Mouse (Mus musculus) right cerebral cortex, postnatal 10 days (tissue): ENCODE measurements around the gene Sgsh.

ENCODE experiments used
- DNase-seq, 2 experiments: peaks; one replicate each; pipeline ENCODE4 v3.0.0; 2021; ENCODE audit warnings: low spot score in 2 of 2

Sgsh gene

GRCm38 (mm10) chr11:119377326-119377725 is 22.0 kb upstream of the Sgsh start:
- DNase-seq = no peak

DNA sequence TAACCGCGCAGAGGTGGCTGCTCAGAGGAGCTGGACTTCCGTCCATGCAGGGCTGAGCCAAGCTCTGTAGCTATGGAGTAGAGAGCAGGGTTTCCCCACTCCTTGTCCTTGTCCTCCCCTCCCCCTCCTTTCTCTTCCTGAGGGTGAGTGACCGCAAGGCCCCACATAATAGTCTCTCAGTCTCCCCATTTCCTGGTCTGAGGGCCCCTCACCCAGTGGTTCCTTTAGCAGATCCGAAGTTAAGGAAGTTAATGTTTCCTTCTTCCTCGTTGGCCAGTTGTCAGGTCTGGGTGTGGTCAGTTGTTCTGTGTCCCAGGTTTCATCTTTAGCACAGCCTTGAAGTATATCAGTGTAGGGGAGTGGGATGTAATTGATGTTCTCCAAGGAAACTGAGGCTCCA is 20.1 kb upstream of the Sgsh start:
- DNase-seq = no peak

GRCm38 (mm10) chr11:119363534-119364145 is 8.3 kb upstream of the Sgsh start:
- DNase-seq = peak; percentile 69 to 79

DNA sequence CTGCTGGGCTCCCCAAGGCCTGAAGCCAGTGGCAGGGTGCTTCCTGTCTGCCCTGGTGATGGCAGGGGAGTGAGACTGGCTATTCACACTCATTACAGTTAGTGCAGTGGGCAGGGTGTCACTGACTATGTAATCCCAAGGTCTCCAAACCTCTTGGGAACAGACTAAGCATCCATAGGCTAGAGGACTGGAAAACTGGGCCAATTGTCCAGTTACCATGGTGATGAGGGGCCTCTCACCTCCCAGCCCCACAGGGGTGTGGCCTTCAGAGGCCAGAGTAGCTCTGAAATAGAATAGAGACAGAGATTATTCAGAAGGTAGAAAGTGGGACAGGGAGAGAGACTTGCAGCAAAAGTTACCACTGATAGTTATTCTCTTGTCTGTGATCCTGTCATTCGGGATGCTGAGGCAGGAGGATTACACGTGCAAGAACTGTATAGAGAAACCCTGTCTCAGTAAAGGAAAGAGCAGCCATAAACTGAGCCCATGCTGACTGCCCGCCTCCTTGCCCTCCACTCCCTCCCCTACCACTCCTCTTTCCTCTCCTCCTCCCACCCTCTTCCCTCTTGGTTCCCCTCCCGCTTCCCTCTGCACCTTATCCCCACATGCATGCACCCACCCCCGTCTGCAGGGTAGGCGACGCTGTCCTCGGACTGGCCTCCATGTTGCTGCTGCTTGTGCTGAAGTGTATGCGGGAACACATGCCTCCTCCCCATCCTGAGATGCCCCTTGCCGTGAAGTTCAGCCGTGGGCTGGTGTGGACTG is 7.6 kb upstream of the Sgsh start:
- DNase-seq = no peak

- DNase-seq = no peak
Measured at GRCm38 (mm10) chr11:119359089-119359488, 3.8 kb upstream of the Sgsh start.

- peak; percentile 40 to 57 for DNase-seq
Measured at GRCm38 (mm10) chr11:119354798-119355442, 416 bp downstream of the Sgsh start.

- DNase-seq = no peak
Measured at GRCm38 (mm10) chr11:119353946-119354345, 1.4 kb downstream of the Sgsh start.

GRCm38 (mm10) chr11:119352113-119352512 is 3.2 kb downstream of the Sgsh start:
- no peak for DNase-seq

- DNase-seq = no peak
Measured at GRCm38 (mm10) chr11:119347125-119347524, 8.2 kb downstream of the Sgsh start.

- no peak for DNase-seq
Measured at GRCm38 (mm10) chr11:119344865-119345264, 10.5 kb downstream of the Sgsh start.

GRCm38 (mm10) chr11:119344178-119344577 is 11.2 kb downstream of the Sgsh start:
- DNase-seq = no peak

DNA sequence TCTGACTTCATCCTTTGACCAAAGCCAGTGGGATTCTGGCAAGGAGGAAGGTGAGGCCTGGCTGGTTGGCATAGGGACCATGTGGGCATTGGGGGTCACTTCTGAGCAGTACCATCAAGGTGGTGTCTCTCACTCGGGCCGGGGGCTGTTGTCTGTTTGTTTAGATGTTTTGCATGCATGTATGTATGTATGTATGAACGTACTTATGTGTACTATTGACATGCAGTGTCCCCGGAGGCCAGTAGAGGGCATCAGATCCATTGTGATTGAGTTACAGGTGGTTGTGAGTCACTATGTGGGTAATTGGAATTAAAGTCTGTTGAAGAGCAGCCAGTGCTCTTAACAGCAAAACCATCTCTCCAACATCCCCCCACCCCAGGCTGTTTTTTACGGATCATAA is 15.7 kb downstream of the Sgsh start:
- DNase-seq = peak; percentile 67 to 79

DNA sequence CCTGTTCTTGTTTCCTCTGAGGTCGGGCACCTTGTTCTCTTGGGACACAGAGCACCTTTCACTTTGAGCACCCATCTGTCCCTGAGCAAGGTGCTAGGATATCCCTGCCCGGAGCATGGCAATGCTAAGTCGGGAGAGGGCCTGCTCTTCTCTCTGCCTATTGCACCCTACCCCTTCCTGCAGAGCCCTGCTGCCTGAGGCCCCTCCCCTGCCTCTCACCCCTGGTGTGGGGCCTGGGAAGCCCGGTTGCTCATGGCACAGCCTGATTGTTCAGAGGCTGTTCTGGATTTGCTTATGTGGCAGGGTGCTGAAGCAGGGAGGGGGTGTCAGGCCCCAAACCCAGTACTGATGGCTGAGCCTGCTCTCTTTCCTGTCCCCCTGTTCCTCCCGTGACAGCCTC is 16.2 kb downstream of the Sgsh start:
- no peak for DNase-seq

DNA sequence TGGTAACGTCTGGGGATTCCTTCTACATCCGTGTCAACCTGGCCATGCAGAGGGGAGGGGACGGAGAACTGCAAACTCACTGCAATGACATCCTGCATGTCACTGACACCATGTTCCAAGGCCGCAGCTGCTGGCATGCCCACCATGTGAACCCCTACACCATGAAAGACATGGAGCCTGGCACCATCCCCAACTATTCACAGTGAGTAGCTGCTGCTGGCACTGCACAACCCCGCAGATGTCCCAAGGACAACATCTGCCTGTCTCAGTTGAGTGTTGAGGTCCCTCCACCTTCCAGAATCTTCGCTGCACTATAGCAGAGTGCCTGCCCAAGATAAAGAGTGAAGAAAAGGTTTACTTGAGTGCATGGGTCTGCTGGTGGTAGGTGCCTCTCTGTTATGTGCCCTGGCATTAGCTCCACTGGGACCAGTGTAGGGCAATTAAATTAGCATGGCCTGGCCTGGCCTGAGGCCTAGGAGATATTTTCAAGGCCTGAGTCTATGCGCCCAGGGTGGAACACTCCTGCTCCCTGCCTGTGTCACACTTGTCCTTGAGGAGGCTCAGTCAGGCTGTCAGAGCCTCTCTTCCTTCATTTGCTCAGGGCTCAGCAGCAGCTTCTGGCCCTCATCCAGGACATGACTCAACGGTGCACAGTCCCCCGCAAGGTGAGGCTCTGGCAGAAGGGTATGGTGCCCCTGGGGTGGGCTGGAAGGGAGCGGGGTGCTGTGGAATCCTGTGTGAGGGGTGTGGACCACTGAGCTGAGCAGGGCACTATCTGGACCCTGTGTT is 16.9 kb downstream of the Sgsh start:
- DNase-seq = no peak

GRCm38 (mm10) chr11:119331970-119332369 is 23.4 kb downstream of the Sgsh start:
- no peak for DNase-seq

GRCm38 (mm10) chr11:119330592-119330991 is 24.7 kb downstream of the Sgsh start:
- DNase-seq = no peak

- no peak for DNase-seq
Measured at GRCm38 (mm10) chr11:119325068-119325467, 30.3 kb downstream of the Sgsh start.

DNA sequence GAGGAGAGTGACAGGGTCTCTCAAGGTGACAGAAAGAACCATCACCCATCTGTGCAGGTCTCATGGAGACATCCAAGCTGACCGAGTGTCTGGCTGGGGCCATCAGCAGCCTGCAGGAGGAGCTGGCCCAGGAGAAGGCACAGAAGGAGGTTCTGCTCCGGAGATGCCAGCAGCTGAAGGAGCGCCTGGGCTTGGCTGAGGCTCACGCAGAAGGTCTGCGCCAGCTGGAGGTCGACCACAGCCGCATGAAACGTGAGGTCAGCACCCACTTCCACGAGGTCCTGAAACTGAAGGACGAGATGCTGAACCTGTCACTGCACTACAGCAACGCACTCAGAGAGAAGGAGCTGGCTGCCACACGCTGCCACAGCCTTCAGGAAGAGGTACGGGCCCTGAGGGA is 32.8 kb downstream of the Sgsh start:
- no peak for DNase-seq

GRCm38 (mm10) chr11:119316720-119317119 is 38.6 kb downstream of the Sgsh start:
- no peak for DNase-seq

DNA sequence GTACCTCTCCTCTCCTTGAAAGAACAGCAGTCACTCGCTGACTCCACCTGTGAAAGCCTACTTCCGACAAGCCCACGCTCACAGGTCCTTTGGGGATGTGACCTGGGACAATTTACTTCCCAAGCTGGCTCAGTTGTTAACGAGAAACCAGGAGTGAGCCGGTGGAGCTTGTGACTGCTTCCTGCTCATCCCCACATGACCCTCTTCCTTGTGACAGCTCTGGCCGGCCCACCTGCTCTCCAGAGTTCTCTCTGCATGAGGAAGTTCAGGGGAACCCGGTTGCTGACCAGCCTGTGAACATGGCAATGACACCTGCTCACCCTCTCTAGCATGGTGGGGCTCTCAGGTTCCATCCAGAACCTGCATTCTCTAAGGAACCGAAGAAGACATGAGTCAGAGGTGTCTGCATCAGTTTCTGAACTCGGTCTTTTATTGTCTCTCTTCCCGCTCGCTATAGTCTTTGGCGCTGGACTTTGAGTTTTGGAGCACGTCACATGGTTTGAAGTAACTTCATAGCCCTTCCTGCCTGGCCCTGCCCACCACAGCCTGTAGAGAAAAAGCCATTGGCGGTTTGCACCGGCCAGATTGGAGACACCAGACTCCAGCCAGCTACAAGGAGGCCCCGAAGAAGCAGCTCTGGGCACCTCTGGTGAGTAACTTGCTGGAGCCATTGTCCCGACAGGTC is 40.9 kb downstream of the Sgsh start:
- DNase-seq = peak in 1 of 2 experiments; percentile 12

GRCm38 (mm10) chr11:119310621-119311020 is 44.7 kb downstream of the Sgsh start:
- DNase-seq = no peak

- peak in 1 of 2 experiments; percentile 22 for DNase-seq
Measured at GRCm38 (mm10) chr11:119307916-119308315, 47.4 kb downstream of the Sgsh start.
